Comparison of ENCODE assay signal across 10 mouse cellular contexts in genomic region chr11:84641601-84642000, GRCm38 (mm10).
DNase-seq lines count a peak whose midpoint lies in the region; ATAC-seq and TF ChIP-seq lines count a peak whose summit lies in the region.
"Had no signal": no experiment of that assay in that cellular context is flagged by ENCODE, and none has a peak within 500 bp of the region (broad histone marks: within the 10 kb centered on the region; RNA-seq: fewer than 3 reads in every experiment).

No protein-coding gene starts in this region.

- H3K4me1 ChIP-seq in heart, embryonic 16.5 days (ENCODE audit: control insufficient read depth, insufficient read depth, low read length): no peaks in the 10 kb centered on the region
- peaks cover 15% of the 10 kb centered on the region; the same call in 1 of the 2 replicates for H3K4me1 ChIP-seq in forebrain, postnatal 0 days (ENCODE audit: insufficient read depth)
- peaks cover 48% of the 10 kb centered on the region for H3K4me1 ChIP-seq in hindbrain, embryonic 15.5 days (replicated peaks)
- H3K4me1 ChIP-seq in midbrain, embryonic 16.5 days (ENCODE audit: control insufficient read depth, insufficient read depth, low read length): peaks cover 26% of the 10 kb centered on the region
- H3K4me1 ChIP-seq: megakaryocyte, embryonic 14.5 days had no signal

- H3K27me3 ChIP-seq in heart, embryonic 16.5 days (ENCODE audit: control insufficient read depth, insufficient read depth, low read length): peaks cover 62% of the 10 kb centered on the region
- no peaks in the 10 kb centered on the region; the same call in none of the 2 replicates for H3K27me3 ChIP-seq in forebrain, postnatal 0 days (ENCODE audit: insufficient read depth, low read length)
- no peaks in the 10 kb centered on the region for H3K27me3 ChIP-seq in hindbrain, embryonic 15.5 days
- H3K27me3 ChIP-seq in midbrain, embryonic 16.5 days (ENCODE audit: control insufficient read depth, insufficient read depth, low read depth, low read length): no peaks in the 10 kb centered on the region

- no peak overlapping the region for H3K9ac ChIP-seq in heart, embryonic 16.5 days (ENCODE audit: low read length)
- no peak overlapping the region for H3K9ac ChIP-seq in forebrain, postnatal 0 days
- no peak overlapping the region for H3K9ac ChIP-seq in hindbrain, embryonic 15.5 days
- no peak overlapping the region for H3K9ac ChIP-seq in midbrain, embryonic 16.5 days (ENCODE audit: low read depth, low read length)

- intact Hi-C loops in heart, postnatal 25 days (cut with DNase I): no loop called here

- peak overlapping the region; percentile 85; the same call in 1 of the 2 replicates for H3K4me2 ChIP-seq in heart, embryonic 16.5 days (ENCODE audit: low read depth, low read length)
- H3K4me2 ChIP-seq in forebrain, postnatal 0 days (ENCODE audit: low read depth): peak overlapping the region; percentile 91
- peak overlapping the region; percentile 91; the same call in 1 of the 2 replicates for H3K4me2 ChIP-seq in hindbrain, embryonic 15.5 days
- H3K4me2 ChIP-seq in midbrain, embryonic 16.5 days (ENCODE audit: low read length): peak overlapping the region; percentile 61

- no peak for ATAC-seq in heart, embryonic 16.5 days (replicated peaks; ENCODE audit: extremely low read depth, insufficient read depth, low FRiP score)
- ATAC-seq in forebrain, postnatal 0 days: no peak
- ATAC-seq in hindbrain, embryonic 15.5 days (ENCODE audit: low FRiP score, low read depth): no peak
- no peak for ATAC-seq in midbrain, embryonic 16.5 days

- H3K36me3 ChIP-seq in heart, embryonic 16.5 days (ENCODE audit: control insufficient read depth, insufficient read depth): no peaks in the 10 kb centered on the region
- no peaks in the 10 kb centered on the region for H3K36me3 ChIP-seq in forebrain, postnatal 0 days (ENCODE audit: insufficient read depth)
- no peaks in the 10 kb centered on the region for H3K36me3 ChIP-seq in hindbrain, embryonic 15.5 days
- no peaks in the 10 kb centered on the region for H3K36me3 ChIP-seq in midbrain, embryonic 16.5 days (ENCODE audit: control insufficient read depth, insufficient read depth, low read length)

- H3K4me3 ChIP-seq in heart, embryonic 16.5 days (ENCODE audit: low read length): no peak overlapping the region
- no peak overlapping the region for H3K4me3 ChIP-seq in forebrain, postnatal 0 days (ENCODE audit: low read depth, low read length)
- no peak overlapping the region for H3K4me3 ChIP-seq in hindbrain, embryonic 15.5 days
- no peak overlapping the region for H3K4me3 ChIP-seq in midbrain, embryonic 16.5 days (ENCODE audit: low read depth, low read length)
- H3K4me3 ChIP-seq: megakaryocyte, embryonic 14.5 days had no signal

- H3K27ac ChIP-seq in heart, embryonic 16.5 days (ENCODE audit: low read length): no peak overlapping the region
- no peak overlapping the region for H3K27ac ChIP-seq in forebrain, postnatal 0 days (ENCODE audit: low read depth, low read length)
- peak overlapping the region; percentile 71 for H3K27ac ChIP-seq in hindbrain, embryonic 15.5 days (replicated peaks)
- H3K27ac ChIP-seq in midbrain, embryonic 16.5 days (ENCODE audit: low read length): no peak overlapping the region

- no peak for DNase-seq in heart, postnatal 25 days (ENCODE audit: low spot score)
- no peak for DNase-seq in forebrain, postnatal 0 days
- DNase-seq in left cerebral cortex, adult 18-20 months (ENCODE audit: low spot score in 2 of 2): no peak
- DNase-seq in liver: no peak
- DNase-seq: layer of hippocampus, postnatal 36 days; lung, adult 18-20 months had no signal

- no peaks in the 10 kb centered on the region for H3K9me3 ChIP-seq in heart, embryonic 16.5 days (replicated peaks; ENCODE audit: control insufficient read depth, low read length)
- H3K9me3 ChIP-seq in forebrain, postnatal 0 days (ENCODE audit: low read length): no peaks in the 10 kb centered on the region
- no peaks in the 10 kb centered on the region for H3K9me3 ChIP-seq in hindbrain, embryonic 15.5 days
- H3K9me3 ChIP-seq in midbrain, embryonic 16.5 days (replicated peaks; ENCODE audit: control insufficient read depth, low read length, poor library complexity, severe bottlenecking): no peaks in the 10 kb centered on the region
- H3K9me3 ChIP-seq: megakaryocyte, embryonic 14.5 days had no signal

- TF ChIP-seq CTCF in forebrain, postnatal 0 days (IDR thresholded peaks at IDR 0.05; ENCODE audit: low read depth): no peak

- WGBS in heart, embryonic 16.5 days: 27% methylated on average over 5 of the region's 5 CpGs
- 26% methylated on average over 5 of the region's 5 CpGs for WGBS in forebrain, postnatal 0 days
- 18% methylated on average over 5 of the region's 5 CpGs for WGBS in hindbrain, embryonic 15.5 days
- 20% methylated on average over 5 of the region's 5 CpGs for WGBS in midbrain, embryonic 16.5 days
